Mouse (Mus musculus) limb, embryonic 14.5 days (tissue): ENCODE measurements at regions not wholly inside any gene's neighbourhood (a gene's known extent, or its start where the extent isn't known, plus 50 kb on each side); places are given as distances from the start of the nearest gene placed in this dataset.
A peak's percentile ranks its signal among the peaks of the same experiment; 100 is the strongest.

Experiments used
- ATAC-seq: fragments of 200-750 bp; cut with Nextera tagmentation; 2 replicates; pipeline ENCODE4 v1.8.0; 2017; ENCODE audit warnings: low read depth, moderate number of reproducible peaks, moderate TSS enrichment; ENCODE audit not compliant: low FRiP score
- DNase-seq: peaks from one replicate; pipeline ENCODE4 v3.0.0-alpha.2; 2015; ENCODE audit warnings: low spot score
- H3K27ac ChIP-seq: fragments of 300-500 bp; sonication (generic); replicated peaks from 2 replicates; pipeline ENCODE4 v1.5.1; 2014; ENCODE audit warnings: low read depth, mild to moderate bottlenecking, low read length, moderate library complexity, mixed read lengths
- H3K27me3 ChIP-seq: fragments of 300-500 bp; sonication (generic); 2 replicates; pipeline ENCODE4 v1.6.1; 2014; ENCODE audit warnings: low read length, mixed read lengths; ENCODE audit not compliant: control insufficient read depth, insufficient read depth
- H3K36me3 ChIP-seq: fragments of 300-500 bp; sonication (generic); 2 replicates; pipeline ENCODE4 v1.6.1; 2014; ENCODE audit warnings: mild to moderate bottlenecking, low read length, moderate library complexity, mixed read lengths; ENCODE audit not compliant: control insufficient read depth, insufficient read depth
- H3K4me1 ChIP-seq: fragments of 300-500 bp; sonication (generic); 2 replicates; pipeline ENCODE4 v1.6.1; 2014; ENCODE audit warnings: antibody characterized with exemption, low read length, mixed read lengths; ENCODE audit not compliant: control insufficient read depth, insufficient read depth
- H3K4me2 ChIP-seq: fragments of 300-500 bp; sonication (generic); replicated peaks from 2 replicates; pipeline ENCODE4 v1.6.1; 2014; ENCODE audit warnings: low read depth, mild to moderate bottlenecking, low read length, moderate library complexity; ENCODE audit not compliant: severe bottlenecking
- H3K4me3 ChIP-seq: fragments of 300-500 bp; sonication (generic); replicated peaks from 2 replicates; pipeline ENCODE4 v1.5.1; 2014; ENCODE audit warnings: low read length
- H3K9ac ChIP-seq: fragments of 300-500 bp; sonication (generic); 2 replicates; pipeline ENCODE4 v1.6.1; 2014; ENCODE audit warnings: mild to moderate bottlenecking, low read depth, low read length, moderate library complexity; ENCODE audit not compliant: severe bottlenecking
- H3K9me3 ChIP-seq: fragments of 300-500 bp; sonication (generic); 2 replicates; pipeline ENCODE4 v1.6.1; 2016; ENCODE audit warnings: low read length; ENCODE audit not compliant: control insufficient read depth
- POLR2A ChIP-seq: fragments of 200-500 bp; IDR thresholded peaks from 2 replicates; pipeline ENCODE4 v1.8.0; 2012; ENCODE audit warnings: inconsistent platforms, mild to moderate bottlenecking, moderate library complexity, borderline replicate concordance; ENCODE audit not compliant: insufficient read depth, insufficient read length; ENCODE audit errors: extremely low read depth
- WGBS: fragments of 180-500 bp; shearing (Covaris S2); extraction: QIAGEN DNeasy Blood & Tissue Kit; methylation state at CpG from one replicate; pipeline ENCODE4 v1.1.7; 2014; 5-methylcytosine and 5-hydroxymethylcytosine counted together

DNA sequence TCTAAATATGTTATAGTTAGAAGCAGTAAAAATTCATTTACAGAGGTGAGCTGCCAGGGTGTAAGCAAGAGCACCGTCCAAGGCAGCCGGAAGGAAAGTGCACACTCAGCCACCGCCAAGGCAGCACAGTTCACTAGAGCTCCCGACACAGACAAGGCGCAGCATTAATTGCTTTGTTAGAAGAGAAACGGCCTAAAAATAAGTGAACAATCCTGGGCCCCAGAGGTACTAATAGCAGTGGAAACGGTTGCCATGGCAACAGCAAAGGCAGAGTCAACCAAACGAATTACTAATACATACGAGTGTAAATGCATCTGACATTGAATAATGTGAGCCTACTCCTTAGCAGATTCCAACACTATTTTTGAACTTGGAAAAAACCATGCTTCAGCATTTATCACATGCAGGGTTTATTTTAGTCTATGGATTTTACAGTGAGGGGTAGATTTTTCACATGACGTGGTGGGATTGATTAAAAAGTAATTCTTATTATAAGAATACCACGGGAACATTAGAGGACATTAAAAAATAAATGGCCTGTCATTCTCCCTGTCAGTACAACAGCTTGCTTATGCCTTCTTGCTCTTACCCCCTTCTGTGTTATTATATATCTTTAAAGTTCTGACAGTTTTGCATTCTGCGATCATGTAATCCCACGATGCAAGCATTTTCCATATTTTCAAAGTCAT, 62.5 kb downstream of the Cavin4 start:
- ATAC-seq (peak; percentile 44), DNase-seq (peak; percentile 37)
- no peak overlapping the region for H3K4me3 ChIP-seq
- H3K36me3 ChIP-seq: no peaks in the 10 kb centered on the region
- TF ChIP-seq POLR2A: no peak
- H3K9ac ChIP-seq: no peak overlapping the region
- no peak overlapping the region for H3K27ac ChIP-seq
- no peaks in the 10 kb centered on the region for H3K27me3 ChIP-seq
- H3K4me1 ChIP-seq: no peaks in the 10 kb centered on the region
- no peaks in the 10 kb centered on the region for H3K9me3 ChIP-seq
- WGBS: 57% methylated on average over 13 of the region's 13 CpGs
- H3K4me2 ChIP-seq: no peak overlapping the region

DNA sequence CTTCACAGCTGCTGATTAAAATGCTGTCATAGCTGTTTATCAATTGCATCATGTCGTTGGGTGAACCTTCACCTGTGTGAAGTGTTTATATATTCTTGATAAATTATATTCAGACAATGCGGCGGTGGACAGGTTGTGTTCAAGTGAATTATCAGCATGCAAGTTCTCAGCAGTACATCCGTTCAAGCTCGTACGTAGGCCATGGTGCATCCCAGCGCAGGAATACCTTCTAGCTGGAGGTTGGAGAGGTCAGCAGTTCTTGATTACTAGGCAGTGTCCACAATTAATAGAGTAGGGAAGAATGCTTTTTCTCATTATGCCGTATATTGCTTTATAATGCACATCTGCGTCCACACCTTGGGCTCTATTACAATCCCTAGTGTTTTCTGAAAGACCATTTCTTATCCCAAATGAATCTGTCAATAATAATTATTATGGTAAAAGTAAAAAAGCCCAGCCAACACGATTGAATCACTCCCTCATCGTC, 63.1 kb downstream of the Cavin4 start:
- Histone ChIP-seq H3K9ac (no peak overlapping the region), H3K27me3 (no peaks in the 10 kb centered on the region), H3K36me3 (no peaks in the 10 kb centered on the region), H3K27ac (no peak overlapping the region), H3K4me1 (no peaks in the 10 kb centered on the region), H3K9me3 (no peaks in the 10 kb centered on the region), H3K4me2 (no peak overlapping the region), H3K4me3 (no peak overlapping the region)
- DNase-seq: no peak
- no peak for TF ChIP-seq POLR2A
- no peak for ATAC-seq
- WGBS: 86% methylated on average over 11 of the region's 11 CpGs

DNA sequence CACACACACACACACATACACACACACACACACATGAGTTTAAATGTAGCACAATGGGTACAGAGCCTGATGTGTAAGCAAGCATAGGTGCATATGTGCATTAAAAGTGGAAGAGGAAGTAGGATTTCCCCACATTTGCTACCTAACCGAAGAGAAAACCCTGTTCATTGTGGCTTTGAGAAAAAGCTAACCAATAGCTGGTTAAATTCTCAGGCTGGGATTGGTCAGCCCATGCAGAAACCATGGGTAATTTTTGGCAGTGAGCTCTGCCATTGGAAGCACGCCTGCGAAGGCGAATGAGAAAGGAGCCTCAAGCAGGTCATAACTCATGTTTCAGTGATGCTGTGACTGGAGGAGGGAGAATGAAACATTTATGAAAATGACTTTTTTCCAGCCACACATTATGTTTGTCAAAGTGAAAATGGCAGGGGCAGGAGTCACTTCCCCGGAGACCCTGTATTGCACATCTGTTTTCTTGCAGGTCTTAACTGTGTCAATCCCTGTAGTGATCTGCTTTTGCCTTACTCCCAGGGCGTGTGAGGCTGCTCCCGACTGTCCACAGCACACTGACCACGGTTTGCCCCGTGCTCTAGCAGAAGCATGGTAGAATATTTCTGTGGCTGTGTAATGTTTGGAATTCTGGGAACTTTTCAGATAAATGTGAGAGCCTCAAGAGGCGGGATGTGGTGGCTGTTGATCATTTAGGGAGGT, 71.7 kb downstream of the Cavin4 start:
- ATAC-seq (no peak), DNase-seq (peak; percentile 20)
- H3K4me1 ChIP-seq: no peaks in the 10 kb centered on the region
- no peaks in the 10 kb centered on the region for H3K9me3 ChIP-seq
- H3K36me3 ChIP-seq: no peaks in the 10 kb centered on the region
- no peak overlapping the region for H3K9ac ChIP-seq
- no peak overlapping the region for H3K4me3 ChIP-seq
- no peak for TF ChIP-seq POLR2A
- H3K4me2 ChIP-seq: no peak overlapping the region
- 50% methylated on average over 10 of the region's 10 CpGs for WGBS
- H3K27me3 ChIP-seq: no peaks in the 10 kb centered on the region
- H3K27ac ChIP-seq: no peak overlapping the region

DNA sequence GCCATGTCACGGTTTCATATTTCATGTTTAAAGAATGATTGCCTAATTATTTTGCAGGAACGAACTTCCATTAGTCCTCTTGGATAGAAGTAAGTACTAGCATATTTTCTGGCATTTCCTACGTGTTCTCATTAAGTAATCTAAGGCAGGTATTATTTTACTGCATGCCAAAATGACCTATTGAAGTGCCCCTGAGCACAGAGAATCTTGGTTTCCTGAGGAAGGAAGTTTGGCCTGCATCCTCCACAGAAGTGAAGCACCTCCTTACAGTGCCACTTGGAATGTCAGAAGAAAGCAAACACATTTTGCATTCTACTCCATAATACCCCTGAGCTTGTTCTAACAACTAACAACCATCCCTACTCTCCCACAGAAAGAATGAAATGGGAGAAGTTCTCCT, 82.9 kb downstream of the Cavin4 start:
- Histone ChIP-seq H3K4me1 (no peaks in the 10 kb centered on the region), H3K27me3 (no peaks in the 10 kb centered on the region), H3K36me3 (no peaks in the 10 kb centered on the region), H3K4me3 (no peak overlapping the region), H3K9me3 (no peaks in the 10 kb centered on the region), H3K27ac (no peak overlapping the region), H3K9ac (no peak overlapping the region), H3K4me2 (no peak overlapping the region)
- ATAC-seq (no peak), DNase-seq (no peak)
- WGBS: 69% methylated on average over 3 of the region's 3 CpGs
- no peak for TF ChIP-seq POLR2A

DNA sequence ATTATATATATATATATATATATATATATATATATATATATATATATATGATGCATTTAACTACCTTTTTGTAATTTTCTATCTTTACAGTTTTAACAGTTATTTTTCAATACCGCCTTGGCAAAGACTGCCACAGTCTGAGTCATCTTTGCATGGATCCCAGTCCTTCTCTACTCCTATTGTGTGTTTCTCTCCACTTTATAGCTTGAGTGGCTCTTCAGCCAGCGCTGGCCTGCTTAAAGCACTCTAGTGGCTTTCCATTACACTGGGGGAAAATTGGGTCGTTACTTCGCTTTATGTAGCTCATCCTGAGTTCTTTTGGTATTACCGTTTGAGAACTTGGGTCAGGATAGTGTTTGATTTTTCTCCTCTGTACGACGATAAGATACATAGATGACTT, 86.3 kb downstream of the Cavin4 start:
- Histone ChIP-seq H3K9me3 (no peaks in the 10 kb centered on the region), H3K36me3 (no peaks in the 10 kb centered on the region), H3K27me3 (no peaks in the 10 kb centered on the region), H3K4me3 (no peak overlapping the region), H3K4me1 (no peaks in the 10 kb centered on the region), H3K4me2 (no peak overlapping the region), H3K27ac (no peak overlapping the region), H3K9ac (no peak overlapping the region)
- DNase-seq (no peak), ATAC-seq (no peak)
- TF ChIP-seq POLR2A: no peak
- 92% methylated on average over 7 of the region's 7 CpGs for WGBS
